In the genomic region with DNA sequence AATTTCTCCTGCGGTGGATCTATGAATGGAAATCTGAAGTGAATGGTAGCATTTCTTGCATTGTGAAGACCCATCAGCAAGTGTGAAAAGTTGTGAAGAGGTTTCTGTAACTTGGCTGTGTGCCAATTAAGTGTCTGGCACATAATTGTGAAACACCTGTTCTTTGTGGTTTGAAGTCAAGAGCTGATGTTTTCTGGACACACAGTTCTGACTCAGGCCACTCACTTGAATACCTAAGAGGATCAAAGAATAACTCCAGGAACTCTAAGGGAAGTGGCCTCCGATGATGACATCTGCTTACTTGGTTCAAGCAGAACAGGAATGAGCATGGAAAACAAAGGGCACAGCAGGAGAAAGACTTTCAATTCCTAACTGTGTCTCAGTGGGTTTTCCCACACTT, we compare ENCODE assay signal across 22 mouse cellular contexts.
DNase-seq lines count a peak whose midpoint lies in the region; ATAC-seq and TF ChIP-seq lines count a peak whose summit lies in the region.
"Had no signal": no experiment of that assay in that cellular context is flagged by ENCODE, and none has a peak within 500 bp of the region (broad histone marks: within the 10 kb centered on the region; RNA-seq: fewer than 3 reads in every experiment).

No protein-coding gene starts in this region.

- H3K4me3 ChIP-seq in lung, adult 2 months (replicated peaks; ENCODE audit: extremely low read depth, low read depth, low read length): no peak overlapping the region
- H3K4me3 ChIP-seq: embryonic facial prominence, embryonic 12.5 days; erythroblast, embryonic 14.5 days; forebrain, embryonic 13.5 days; gastrocnemius, adult 2 months; intestine, embryonic 15.5 days; layer of hippocampus, adult 2 months; limb, embryonic 10.5 days; liver, embryonic 15.5 days had no signal

- H3K4me1 ChIP-seq in lung, adult 2 months (ENCODE audit: control insufficient read depth, insufficient read depth, low read length): no peaks in the 10 kb centered on the region
- H3K4me1 ChIP-seq: embryonic facial prominence, embryonic 12.5 days; forebrain, embryonic 13.5 days; intestine, embryonic 15.5 days; liver, embryonic 15.5 days had no signal

- WGBS in lung, adult 2 months: 34% methylated on average over 2 of the region's 2 CpGs

- peak; percentile 8 to 58 for DNase-seq in lung, adult 18-20 months
- DNase-seq in lung, adult 2 months: no peak
- DNase-seq in Patski (ENCODE audit: low read depth, low spot score): peak; percentile 63
- DNase-seq in hindlimb bud, embryonic 11.5 days (ENCODE audit: extremely low spot score, low read depth, low spot score): peak; percentile 20
- DNase-seq in lung, postnatal 36 days: peak; percentile 67
- DNase-seq in urinary bladder, postnatal 14 days (ENCODE audit: low spot score): no peak
- no peak for DNase-seq in urinary bladder, postnatal 25 days (ENCODE audit: low spot score)
- DNase-seq: adrenal gland, postnatal 36 days; cerebellum, adult 11 months; cerebellum, adult 9-11 months; gastrocnemius, adult 2 months; heart, adult 18-20 months; kidney, adult 8-10 months; kidney, postnatal 10 days; liver had no signal

- TF ChIP-seq CTCF in lung, adult 2 months (IDR thresholded peaks at IDR 0.05; ENCODE audit: insufficient read depth, low read length): no peak
- no peak for TF ChIP-seq CTCF in Patski (IDR thresholded peaks at IDR 0.05)

- CTCF ChIA-PET in Patski (lab: Charles Lee): no interaction called here

- no peaks in the 10 kb centered on the region for H3K27me3 ChIP-seq in Patski
- H3K27me3 ChIP-seq: embryonic facial prominence, embryonic 12.5 days; forebrain, embryonic 13.5 days; intestine, embryonic 15.5 days; liver, embryonic 15.5 days had no signal

- TF ChIP-seq POLR2A in lung, adult 2 months (IDR thresholded peaks at IDR 0.05; ENCODE audit: borderline replicate concordance, extremely low read depth, low read depth, low read length): no peak

- POLR2A ChIA-PET in Patski (lab: Charles Lee): no interaction called here

- in situ Hi-C loops in Patski (cut with MboI; ENCODE audit: low pct_unique_long_range_greater_than_20kb): no loop called here

- peak; percentile 78 for ATAC-seq in Patski
- ATAC-seq: forebrain, embryonic 13.5 days; intestine, embryonic 15.5 days had no signal

Comparison
In these comparisons a context has a peak if more than half of its experiments do, and no peak if none do; other contexts are left out.
1. DNase-seq: peak in lung, adult 18-20 months (2 of 2), Patski (single experiment), hindlimb bud, embryonic 11.5 days (single experiment) and lung, postnatal 36 days (single experiment); none in lung, adult 2 months (single experiment), urinary bladder, postnatal 14 days (single experiment) and urinary bladder, postnatal 25 days (single experiment).